Mouse (Mus musculus) liver, postnatal 0 days (tissue): ENCODE data around the gene Rgsl1. TPM values are rescaled to one million over a fixed set of nuclear protein-coding genes. Genes with fewer than 3 reads are reported as not detected.

Source experiments
- ATAC-seq: fragments of 200-750 bp; cut with Nextera tagmentation; 2 replicates; pipeline ENCODE4 v1.8.0; 2017; ENCODE audit warnings: mild to moderate bottlenecking, moderate library complexity
- DNase-seq: peaks from one replicate; pipeline ENCODE4 v3.0.0-alpha.2; 2016
- H3K27ac ChIP-seq: fragments of 300-500 bp; sonication (generic); 2 replicates; pipeline ENCODE4 v1.5.1; 2014; ENCODE audit warnings: antibody characterized with exemption, moderate library complexity, mild to moderate bottlenecking, low read depth
- H3K27me3 ChIP-seq: fragments of 300-500 bp; sonication (generic); 2 replicates; pipeline ENCODE4 v1.6.1; 2014; ENCODE audit warnings: low read length, control low read depth, mixed read lengths; ENCODE audit not compliant: insufficient read depth
- H3K36me3 ChIP-seq: fragments of 300-500 bp; sonication (generic); replicated peaks from 2 replicates; pipeline ENCODE4 v1.6.1; 2014; ENCODE audit warnings: mild to moderate bottlenecking, control low read depth, low read length, moderate library complexity, mixed read lengths; ENCODE audit not compliant: insufficient read depth
- H3K4me1 ChIP-seq: fragments of 300-500 bp; sonication (generic); 2 replicates; pipeline ENCODE4 v1.6.1; 2014; ENCODE audit warnings: antibody characterized with exemption, mild to moderate bottlenecking, control low read depth; ENCODE audit not compliant: insufficient read depth
- H3K4me2 ChIP-seq: fragments of 300-500 bp; sonication (generic); 2 replicates; pipeline ENCODE4 v1.6.1; 2014; ENCODE audit warnings: low read depth, mild to moderate bottlenecking, low read length, moderate library complexity, mixed read lengths
- H3K4me3 ChIP-seq: fragments of 300-500 bp; sonication (generic); 2 replicates; pipeline ENCODE4 v1.5.1; 2014; ENCODE audit warnings: low read depth, low read length
- H3K9ac ChIP-seq: fragments of 300-500 bp; sonication (generic); replicated peaks from 2 replicates; pipeline ENCODE4 v1.6.1; 2014; ENCODE audit warnings: mild to moderate bottlenecking, moderate library complexity
- H3K9me3 ChIP-seq: fragments of 300-500 bp; sonication (generic); 2 replicates; pipeline ENCODE4 v1.6.1; 2016; ENCODE audit warnings: mild to moderate bottlenecking, control low read depth, low read length, mixed read lengths
- CTCF ChIP-seq: sonication (generic); IDR thresholded peaks from 2 replicates; pipeline ENCODE4 v1.5.1; 2016; ENCODE audit warnings: antibody characterized with exemption, low read depth
- EP300 ChIP-seq: IDR thresholded peaks from 2 replicates; pipeline ENCODE4 v1.6.1; 2016; ENCODE audit warnings: antibody characterized with exemption, low read depth, mild to moderate bottlenecking
- whole genome bisulfite sequencing: fragments of 180-500 bp; shearing (Covaris S2); extraction: QIAGEN DNeasy Blood & Tissue Kit; methylation state at CpG from one replicate; pipeline ENCODE4 v1.1.7; 2014; ENCODE audit not compliant: insufficient replicate concordance; 5-methylcytosine and 5-hydroxymethylcytosine counted together
- polyA plus RNA-seq: library from polyadenylated mRNA; unstranded; fragments of >200 nt; fragmentation: Nextera tagmentation; extraction: Ambion mirVana; gene quantifications from 2 replicates; pipeline ENCODE4 v1.2.1, GENCODE M21; 2015

Gene Rgsl1
- polyA plus RNA-seq, 1 experiment from 2014 or later = not detected

DNA sequence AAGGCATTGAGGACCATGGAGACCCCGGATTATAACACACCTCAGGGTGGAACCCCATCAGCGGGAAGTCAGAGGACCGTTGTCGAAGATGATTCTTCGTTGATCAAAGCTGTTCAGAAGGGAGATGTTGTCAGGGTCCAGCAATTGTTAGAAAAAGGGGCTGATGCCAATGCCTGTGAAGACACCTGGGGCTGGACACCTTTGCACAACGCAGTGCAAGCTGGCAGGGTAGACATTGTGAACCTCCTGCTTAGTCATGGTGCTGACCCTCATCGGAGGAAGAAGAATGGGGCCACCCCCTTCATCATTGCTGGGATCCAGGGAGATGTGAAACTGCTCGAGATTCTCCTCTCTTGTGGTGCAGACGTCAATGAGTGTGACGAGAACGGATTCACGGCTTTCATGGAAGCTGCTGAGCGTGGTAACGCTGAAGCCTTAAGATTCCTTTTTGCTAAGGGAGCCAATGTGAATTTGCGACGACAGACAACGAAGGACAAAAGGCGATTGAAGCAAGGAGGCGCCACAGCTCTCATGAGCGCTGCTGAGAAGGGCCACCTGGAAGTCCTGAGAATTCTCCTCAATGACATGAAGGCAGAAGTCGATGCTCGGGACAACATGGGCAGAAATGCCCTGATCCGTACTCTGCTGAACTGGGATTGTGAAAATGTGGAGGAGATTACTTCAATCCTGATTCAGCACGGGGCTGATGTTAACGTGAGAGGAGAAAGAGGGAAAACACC lies 90.0 kb downstream of the Rgsl1 start:
- peaks cover 20% of the 10 kb centered on the region for H3K4me1 ChIP-seq
- no peaks in the 10 kb centered on the region for H3K9me3 ChIP-seq
- no peaks in the 10 kb centered on the region for H3K27me3 ChIP-seq
- peak overlapping the region; percentile 85 for H3K4me2 ChIP-seq
- no peak overlapping the region for H3K9ac ChIP-seq
- TF ChIP-seq EP300 = no peak
- TF ChIP-seq CTCF = no peak
- DNase-seq (no peak), ATAC-seq (no peak)
- H3K27ac ChIP-seq = no peak overlapping the region
- 80% methylated on average over 25 of the region's 25 CpGs for WGBS
- H3K36me3 ChIP-seq = peaks cover 20% of the 10 kb centered on the region
- no peak overlapping the region for H3K4me3 ChIP-seq

DNA sequence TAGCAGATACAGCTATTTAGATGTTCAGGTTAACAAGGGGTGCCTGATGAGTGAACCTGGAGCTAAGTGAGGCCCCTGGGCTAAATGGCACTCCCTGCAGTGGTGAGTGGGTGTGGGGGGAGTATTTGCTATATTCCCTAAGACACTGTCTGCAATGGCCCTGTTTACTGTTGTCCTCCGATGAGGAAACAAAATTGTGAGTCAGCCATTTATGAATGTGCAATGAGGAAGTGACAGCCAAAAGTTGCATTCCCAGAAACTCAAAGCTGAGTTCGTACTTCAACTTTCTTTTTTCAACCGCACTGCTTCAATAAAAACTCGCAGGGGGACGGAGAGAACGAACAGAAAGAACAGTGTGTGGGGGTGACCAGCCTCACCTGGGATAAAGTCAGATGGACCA lies 91.4 kb downstream of the Rgsl1 start:
- Histone ChIP-seq H3K27me3 (no peaks in the 10 kb centered on the region), H3K27ac (peak overlapping the region; percentile 93), H3K4me3 (peak overlapping the region; percentile 62), H3K36me3 (peaks cover 11% of the 10 kb centered on the region), H3K4me2 (peak overlapping the region; percentile 85), H3K9me3 (no peaks in the 10 kb centered on the region), H3K9ac (peak overlapping the region; percentile 79), H3K4me1 (peaks cover 26% of the 10 kb centered on the region)
- ATAC-seq = no peak
- WGBS = 28% methylated on average over 6 of the region's 6 CpGs
- TF ChIP-seq CTCF (no peak), EP300 (no peak)
- DNase-seq = no peak

DNA sequence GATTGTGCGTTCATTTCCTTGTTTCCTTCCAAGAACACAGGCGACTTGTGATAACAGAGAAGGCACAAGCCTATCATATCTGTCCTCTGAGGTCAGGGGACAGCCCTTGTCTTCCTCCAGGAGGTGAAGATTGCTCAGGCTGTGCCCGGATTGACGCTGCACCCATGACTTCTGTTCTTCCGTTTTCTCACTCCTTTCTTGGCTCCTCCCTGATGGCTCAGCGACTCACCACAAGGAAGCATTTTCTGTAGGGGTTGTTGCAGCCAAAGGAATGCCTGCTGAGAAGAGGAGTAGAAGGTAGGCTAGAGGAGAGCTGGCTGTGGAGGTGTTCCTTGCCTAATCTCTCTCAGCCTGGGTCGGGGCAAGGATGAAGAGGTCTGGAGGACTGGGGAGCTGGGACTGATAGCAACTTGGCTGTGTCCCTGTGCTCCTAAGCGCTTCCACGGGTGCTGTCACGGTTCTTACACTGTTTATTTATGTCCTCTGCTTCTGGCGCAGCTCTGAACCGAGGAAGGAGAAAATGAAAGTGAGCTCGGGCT lies 92.1 kb downstream of the Rgsl1 start:
- 10% methylated on average over 13 of the region's 13 CpGs for WGBS
- peak; percentile 45 for ATAC-seq
- H3K9me3 ChIP-seq = no peaks in the 10 kb centered on the region
- H3K36me3 ChIP-seq = peaks cover 11% of the 10 kb centered on the region
- peaks cover 26% of the 10 kb centered on the region for H3K4me1 ChIP-seq
- peak overlapping the region; percentile 93 for H3K27ac ChIP-seq
- H3K4me2 ChIP-seq = peak overlapping the region; percentile 85
- H3K4me3 ChIP-seq = peak overlapping the region; percentile 62
- peak overlapping the region; percentile 79 for H3K9ac ChIP-seq
- H3K27me3 ChIP-seq = no peaks in the 10 kb centered on the region
- DNase-seq = peak; percentile 59
- TF ChIP-seq EP300 (peak; percentile 74), CTCF (no peak)

DNA sequence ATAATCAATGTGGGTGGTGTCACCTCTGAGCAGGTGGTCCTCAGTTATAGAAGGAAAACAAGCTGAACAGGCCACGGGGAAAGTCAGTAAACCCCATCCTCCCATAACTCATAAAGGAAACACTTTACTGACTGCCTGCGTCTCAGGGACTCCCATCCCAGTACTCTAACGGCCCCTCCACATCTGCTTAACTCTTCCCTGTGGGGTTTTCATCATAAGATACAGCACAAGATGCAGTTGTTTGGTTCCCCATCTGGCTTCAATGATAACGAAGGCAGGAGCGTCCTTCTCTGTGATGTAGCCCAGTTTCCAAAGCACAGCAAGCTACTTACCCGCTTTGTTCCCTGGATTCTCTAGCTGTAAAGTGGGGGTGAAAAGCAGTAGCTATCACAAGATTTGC lies 93.9 kb downstream of the Rgsl1 start:
- DNase-seq (no peak), ATAC-seq (peak; percentile 50)
- peak overlapping the region; percentile 50 for H3K4me3 ChIP-seq
- peaks cover 5% of the 10 kb centered on the region for H3K36me3 ChIP-seq
- peak overlapping the region; percentile 74 for H3K9ac ChIP-seq
- H3K9me3 ChIP-seq = no peaks in the 10 kb centered on the region
- no peaks in the 10 kb centered on the region for H3K27me3 ChIP-seq
- TF ChIP-seq CTCF (no peak), EP300 (peak; percentile 94)
- WGBS = 40% methylated on average over 6 of the region's 6 CpGs
- H3K4me1 ChIP-seq = peaks cover 26% of the 10 kb centered on the region
- H3K4me2 ChIP-seq = peak overlapping the region; percentile 82
- H3K27ac ChIP-seq = peak overlapping the region; percentile 91

DNA sequence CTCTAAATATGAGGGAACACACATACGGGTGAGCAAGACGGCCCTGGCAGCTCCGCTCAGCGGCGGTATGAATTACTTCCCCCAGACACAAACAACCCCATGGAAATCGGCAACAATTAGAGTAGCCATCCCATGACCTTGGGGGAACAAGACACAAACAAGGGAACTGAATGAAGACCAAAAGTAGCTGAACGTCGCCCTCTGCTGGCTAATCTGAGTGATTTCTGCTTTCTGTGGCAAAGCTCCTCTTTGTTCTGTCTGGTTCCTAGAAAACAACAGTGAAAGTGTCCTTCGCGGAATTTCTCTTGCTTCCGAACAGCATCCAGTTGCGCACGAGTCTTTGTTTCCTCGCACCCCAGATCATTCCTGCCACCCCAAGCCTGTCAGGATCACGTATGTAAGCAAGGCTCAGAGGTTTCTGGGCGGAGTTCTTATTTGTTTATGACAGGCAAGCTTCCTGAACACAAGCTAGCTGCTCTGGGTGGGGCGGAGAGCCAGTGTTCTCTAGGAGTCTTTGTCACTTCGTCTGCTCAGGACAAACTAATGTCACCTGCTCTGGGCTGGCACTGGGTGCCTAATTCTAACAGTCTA lies 94.6 kb downstream of the Rgsl1 start, which contains the start of gene Rnasel:
Gene Rnasel (plus strand): TSS at position 216 of the 591 bp plus-strand sequence.
- H3K9me3 ChIP-seq = no peaks in the 10 kb centered on the region
- H3K4me1 ChIP-seq = peaks cover 26% of the 10 kb centered on the region
- DNase-seq = peak; percentile 84
- peak within 1 kb of the TSS; percentile 50 for H3K4me3 ChIP-seq
- ATAC-seq = peak; percentile 67
- WGBS = under 1% methylated on average over 18 of the region's 18 CpGs
- H3K27me3 ChIP-seq = no peaks in the 10 kb centered on the region
- peaks cover 5% of the 10 kb centered on the region for H3K36me3 ChIP-seq
- H3K27ac ChIP-seq = peak within 1 kb of the TSS; percentile 91
- H3K4me2 ChIP-seq = peak within 1 kb of the TSS; percentile 82
- peak within 1 kb of the TSS; percentile 74 for H3K9ac ChIP-seq
- peak; percentile 95 for TF ChIP-seq CTCF
- peak; percentile 73 for TF ChIP-seq EP300

DNA sequence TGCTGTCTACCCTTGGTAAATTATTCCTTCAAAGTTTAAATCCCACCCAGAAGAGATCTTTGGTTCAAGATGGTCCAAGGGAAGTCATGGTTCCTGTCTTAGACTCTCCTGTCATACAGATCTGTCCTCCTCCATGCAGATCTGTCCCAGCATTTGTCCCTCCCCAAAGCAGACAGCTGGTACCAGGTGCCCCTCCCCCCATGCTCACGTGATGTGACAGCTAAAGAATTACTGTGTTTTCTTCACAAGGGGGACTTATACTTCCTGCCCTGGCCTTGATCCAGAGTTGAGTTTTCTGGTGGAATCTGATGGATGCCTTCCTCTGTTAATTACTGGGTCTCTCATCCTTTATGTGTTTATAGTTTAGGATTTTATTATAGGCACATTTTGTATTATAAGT lies 95.4 kb downstream of the Rgsl1 start:
- Histone ChIP-seq H3K27me3 (no peaks in the 10 kb centered on the region), H3K4me1 (peaks cover 24% of the 10 kb centered on the region), H3K27ac (peak overlapping the region; percentile 91), H3K4me2 (peak overlapping the region; percentile 82), H3K4me3 (peak overlapping the region; percentile 50), H3K9ac (peak overlapping the region; percentile 74), H3K36me3 (peaks cover 5% of the 10 kb centered on the region), H3K9me3 (no peaks in the 10 kb centered on the region)
- 0% methylated on average over 1 of the region's 1 CpGs for WGBS
- DNase-seq = peak; percentile 88
- ATAC-seq = peak; percentile 19
- TF ChIP-seq EP300 = no peak
- TF ChIP-seq CTCF = peak; percentile 15; the same call in 1 of the 2 replicates
